Mouse (Mus musculus) liver, adult 2 months (tissue): ENCODE data around the gene Fcgr4.
"Not testable (repeated sequence)": the region's sequence is repeated elsewhere in the genome, so short reads cannot be mapped to it uniquely, and the experiment has no call there.

Experiments
- CTCF ChIP-seq: fragments of 200-500 bp; IDR thresholded peaks from 2 replicates; pipeline ENCODE4 v1.5.1; 2011; ENCODE audit warnings: low read depth, low read length, control low read depth
- POLR2A ChIP-seq: fragments of 200-500 bp; IDR thresholded peaks from 2 replicates; pipeline ENCODE4 v1.6.1; 2011; ENCODE audit warnings: low read length, control low read depth; ENCODE audit not compliant: insufficient read depth; ENCODE audit errors: extremely low read depth

DNA sequence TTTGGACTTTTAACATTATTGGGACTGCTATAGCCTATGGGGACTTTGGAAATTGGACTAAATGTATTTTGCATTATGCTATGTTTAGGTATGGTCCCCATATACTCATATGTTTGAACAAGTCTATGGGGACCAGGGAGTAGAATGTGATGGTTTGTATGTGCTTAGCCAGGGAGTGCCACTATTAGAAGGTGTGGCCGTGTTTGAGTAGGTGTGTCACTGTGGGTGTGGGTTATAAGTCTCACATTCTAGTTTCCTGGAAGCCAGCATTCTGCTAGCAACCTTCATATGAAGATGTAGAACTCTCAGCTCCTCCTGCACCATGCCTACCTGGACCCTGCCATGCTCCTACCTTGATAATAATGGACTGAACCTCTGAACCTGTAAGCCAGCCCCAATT lies 37.0 kb upstream of the Fcgr4 start:
- TF ChIP-seq CTCF, POLR2A: not testable (repeated sequence)
